Mouse (Mus musculus): Measurements from ENCODE around the gene Krt80. TPM values are rescaled to one million over a fixed set of nuclear protein-coding genes. Genes with fewer than 3 reads are reported as not detected.
"Not testable (repeated sequence)": the region's sequence is repeated elsewhere in the genome, so short reads cannot be mapped to it uniquely, and the experiment has no call there.

The Krt80 gene
- polyA plus RNA-seq, 1 experiment from 2014 or later, result 0.05 TPM

GRCm38 (mm10) chr15:101333165-101333564 is 36.8 kb downstream of the Krt80 start:
- no peak for ATAC-seq

GRCm38 (mm10) chr15:101332370-101332769 is 37.6 kb downstream of the Krt80 start:
- Histone ChIP-seq H3K9ac (no peak overlapping the region), H3K4me2 (no peak overlapping the region), H3K27me3 (0 out of 2 replicates have a peak, but pooled peaks cover 4% of the 10 kb centered on the region), H3K4me3 (no peak overlapping the region), H3K36me3 (ENCODE audit: poor library complexity, severe bottlenecking) (no peaks in the 10 kb centered on the region), H3K27ac (no peak overlapping the region), H3K4me1 (no peaks in the 10 kb centered on the region), H3K9me3 (replicated peaks) (no peaks in the 10 kb centered on the region)
- WGBS, result 60% methylated on average over 4 of the region's 4 CpGs
- ATAC-seq, result no peak

More at GRCm38 (mm10) chr15:101333165-101333564, 36.8 kb downstream of the Krt80 start:
- Histone ChIP-seq H3K9ac (no peak overlapping the region), H3K4me2 (no peak overlapping the region), H3K9me3 (replicated peaks) (no peaks in the 10 kb centered on the region), H3K4me1 (no peaks in the 10 kb centered on the region), H3K27ac (no peak overlapping the region), H3K36me3 (ENCODE audit: poor library complexity, severe bottlenecking) (no peaks in the 10 kb centered on the region), H3K4me3 (no peak overlapping the region), H3K27me3 (0 out of 2 replicates have a peak, but pooled peaks cover 4% of the 10 kb centered on the region)
- WGBS, result 54% methylated on average over 1 of the region's 1 CpGs

- ATAC-seq, result no peak
Measured at GRCm38 (mm10) chr15:101331090-101331489, 38.9 kb downstream of the Krt80 start.

GRCm38 (mm10) chr15:101329564-101329892 is 40.4 kb downstream of the Krt80 start:
- Histone ChIP-seq H3K4me3 (no peak overlapping the region), H3K4me2 (no peak overlapping the region), H3K27ac (no peak overlapping the region), H3K27me3 (no peaks in the 10 kb centered on the region), H3K36me3 (ENCODE audit: poor library complexity, severe bottlenecking) (no peaks in the 10 kb centered on the region), H3K9ac (no peak overlapping the region), H3K4me1 (no peaks in the 10 kb centered on the region), H3K9me3 (replicated peaks) (no peaks in the 10 kb centered on the region)
- WGBS, result 66% methylated on average over 3 of the region's 3 CpGs
- no peak for ATAC-seq

More at GRCm38 (mm10) chr15:101331090-101331489, 38.9 kb downstream of the Krt80 start:
- Histone ChIP-seq H3K27me3 (no peaks in the 10 kb centered on the region), H3K9me3 (replicated peaks) (no peaks in the 10 kb centered on the region), H3K4me3 (no peak overlapping the region), H3K4me2 (no peak overlapping the region), H3K27ac (no peak overlapping the region), H3K36me3 (ENCODE audit: poor library complexity, severe bottlenecking) (no peaks in the 10 kb centered on the region), H3K4me1 (no peaks in the 10 kb centered on the region), H3K9ac (no peak overlapping the region)
- 75% methylated on average over 4 of the region's 4 CpGs for WGBS

- ATAC-seq, result no peak
- Histone ChIP-seq H3K4me3 (no peak overlapping the region), H3K4me1 (no peaks in the 10 kb centered on the region), H3K27ac (no peak overlapping the region), H3K36me3 (ENCODE audit: poor library complexity, severe bottlenecking) (no peaks in the 10 kb centered on the region), H3K9ac (no peak overlapping the region), H3K27me3 (no peaks in the 10 kb centered on the region), H3K4me2 (no peak overlapping the region), H3K9me3 (replicated peaks) (no peaks in the 10 kb centered on the region)
- WGBS, result 61% methylated on average over 3 of the region's 3 CpGs
Measured at GRCm38 (mm10) chr15:101328876-101329563, 40.9 kb downstream of the Krt80 start.

- Histone ChIP-seq H3K36me3 (ENCODE audit: poor library complexity, severe bottlenecking) (no peaks in the 10 kb centered on the region), H3K9ac (no peak overlapping the region), H3K4me2 (no peak overlapping the region), H3K9me3 (replicated peaks) (no peaks in the 10 kb centered on the region), H3K27me3 (no peaks in the 10 kb centered on the region), H3K4me3 (no peak overlapping the region), H3K4me1 (no peaks in the 10 kb centered on the region), H3K27ac (no peak overlapping the region)
- no peak for ATAC-seq
- 5% methylated on average over 6 of the region's 6 CpGs for WGBS
Measured at GRCm38 (mm10) chr15:101327282-101327681, 42.7 kb downstream of the Krt80 start.

GRCm38 (mm10) chr15:101325991-101326534 is 43.9 kb downstream of the Krt80 start:
- no peak overlapping the region for H3K4me3 ChIP-seq
- H3K36me3 ChIP-seq (ENCODE audit: poor library complexity, severe bottlenecking), result no peaks in the 10 kb centered on the region
- ATAC-seq, result no peak
- no peak overlapping the region for H3K27ac ChIP-seq
- H3K9ac ChIP-seq, result no peak overlapping the region
- 33% methylated on average over 10 of the region's 10 CpGs for WGBS
- H3K9me3 ChIP-seq (replicated peaks), result no peaks in the 10 kb centered on the region
- no peaks in the 10 kb centered on the region for H3K4me1 ChIP-seq
- no peaks in the 10 kb centered on the region for H3K27me3 ChIP-seq
- H3K4me2 ChIP-seq, result no peak overlapping the region

- H3K4me2 ChIP-seq; H3K9me3 ChIP-seq (replicated peaks); H3K4me3 ChIP-seq; H3K27me3 ChIP-seq; H3K27ac ChIP-seq; H3K4me1 ChIP-seq; ATAC-seq; H3K36me3 ChIP-seq (ENCODE audit: poor library complexity, severe bottlenecking); H3K9ac ChIP-seq: not testable (repeated sequence)
Measured at GRCm38 (mm10) chr15:101324409-101324808, 45.6 kb downstream of the Krt80 start.

GRCm38 (mm10) chr15:101323511-101323910 is 46.5 kb downstream of the Krt80 start:
- WGBS, result 93% methylated on average over 5 of the region's 5 CpGs
- Histone ChIP-seq H3K4me3 (no peak overlapping the region), H3K9ac (no peak overlapping the region), H3K4me1 (no peaks in the 10 kb centered on the region), H3K27ac (no peak overlapping the region), H3K4me2 (no peak overlapping the region), H3K27me3 (no peaks in the 10 kb centered on the region), H3K9me3 (replicated peaks) (no peaks in the 10 kb centered on the region), H3K36me3 (ENCODE audit: poor library complexity, severe bottlenecking) (no peaks in the 10 kb centered on the region)
- ATAC-seq, result no peak

GRCm38 (mm10) chr15:101322640-101323039 is 47.3 kb downstream of the Krt80 start:
- Histone ChIP-seq H3K27me3 (no peaks in the 10 kb centered on the region), H3K4me3 (no peak overlapping the region), H3K9ac (no peak overlapping the region), H3K36me3 (ENCODE audit: poor library complexity, severe bottlenecking) (no peaks in the 10 kb centered on the region), H3K4me2 (no peak overlapping the region), H3K27ac (no peak overlapping the region), H3K9me3 (replicated peaks) (no peaks in the 10 kb centered on the region), H3K4me1 (no peaks in the 10 kb centered on the region)
- no peak for ATAC-seq
- WGBS, result 90% methylated on average over 7 of the region's 7 CpGs

GRCm38 (mm10) chr15:101322106-101322505 is 47.9 kb downstream of the Krt80 start:
- Histone ChIP-seq H3K4me3 (no peak overlapping the region), H3K9ac (no peak overlapping the region), H3K36me3 (ENCODE audit: poor library complexity, severe bottlenecking) (no peaks in the 10 kb centered on the region), H3K27me3 (no peaks in the 10 kb centered on the region), H3K27ac (no peak overlapping the region), H3K9me3 (replicated peaks) (no peaks in the 10 kb centered on the region), H3K4me2 (no peak overlapping the region), H3K4me1 (no peaks in the 10 kb centered on the region)
- WGBS, result 81% methylated on average over 5 of the region's 5 CpGs
- ATAC-seq, result no peak

- Histone ChIP-seq H3K4me2 (no peak overlapping the region), H3K4me1 (peaks cover 8% of the 10 kb centered on the region), H3K36me3 (ENCODE audit: poor library complexity, severe bottlenecking) (no peaks in the 10 kb centered on the region), H3K4me3 (no peak overlapping the region), H3K9ac (no peak overlapping the region), H3K9me3 (replicated peaks) (no peaks in the 10 kb centered on the region), H3K27ac (no peak overlapping the region), H3K27me3 (no peaks in the 10 kb centered on the region)
- ATAC-seq, result no peak
- 68% methylated on average over 5 of the region's 5 CpGs for WGBS
Measured at GRCm38 (mm10) chr15:101321126-101321525, 48.8 kb downstream of the Krt80 start.

- no peaks in the 10 kb centered on the region for H3K36me3 ChIP-seq (ENCODE audit: poor library complexity, severe bottlenecking)
- H3K9ac ChIP-seq, result no peak overlapping the region
- WGBS, result 72% methylated on average over 6 of the region's 6 CpGs
- H3K4me3 ChIP-seq, result no peak overlapping the region
- peaks cover 12% of the 10 kb centered on the region for H3K4me1 ChIP-seq
- no peaks in the 10 kb centered on the region for H3K27me3 ChIP-seq
- no peaks in the 10 kb centered on the region for H3K9me3 ChIP-seq (replicated peaks)
- H3K27ac ChIP-seq, result no peak overlapping the region
- no peak overlapping the region for H3K4me2 ChIP-seq
- no peak for ATAC-seq
Measured at GRCm38 (mm10) chr15:101320618-101321041, 49.3 kb downstream of the Krt80 start.
